Mouse (Mus musculus): Measurements from ENCODE around the gene Add2.
"Not testable (repeated sequence)": the region's sequence is repeated elsewhere in the genome, so short reads cannot be mapped to it uniquely, and the experiment has no call there.

DNA sequence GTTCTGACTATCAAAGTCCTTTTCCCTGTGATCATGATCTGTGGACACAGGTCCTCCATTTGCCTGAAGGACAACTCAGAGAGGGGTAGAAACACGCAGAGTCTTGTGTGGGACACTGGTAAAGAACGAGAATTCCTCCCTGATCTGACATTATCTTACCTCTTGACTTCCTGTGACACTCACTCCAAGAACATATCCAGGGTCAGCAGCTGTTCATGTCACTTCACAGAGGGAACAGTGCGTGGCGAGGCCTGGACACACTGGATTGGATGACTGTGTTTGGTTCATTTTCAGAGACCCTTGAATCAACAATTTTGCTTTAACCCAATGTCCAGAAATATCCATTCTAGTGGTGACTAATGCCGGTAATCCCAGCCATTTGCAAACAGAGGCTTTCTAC lies 38.9 kb upstream of the Add2 start:
- not testable (repeated sequence) for TF ChIP-seq POLR2A (IDR thresholded peaks at IDR 0.05; ENCODE audit: low read depth, low read length); CTCF (IDR thresholded peaks at IDR 0.05; ENCODE audit: extremely low read depth, insufficient read depth, insufficient read length, insufficient replicate concordance)
